Mouse (Mus musculus): ENCODE data around the gene Vps9d1. TPM values are rescaled to one million over a fixed set of nuclear protein-coding genes. Genes with fewer than 3 reads are reported as not detected.

Gene Vps9d1
- polyA plus RNA-seq, 1 experiment: 30.1 TPM

DNA sequence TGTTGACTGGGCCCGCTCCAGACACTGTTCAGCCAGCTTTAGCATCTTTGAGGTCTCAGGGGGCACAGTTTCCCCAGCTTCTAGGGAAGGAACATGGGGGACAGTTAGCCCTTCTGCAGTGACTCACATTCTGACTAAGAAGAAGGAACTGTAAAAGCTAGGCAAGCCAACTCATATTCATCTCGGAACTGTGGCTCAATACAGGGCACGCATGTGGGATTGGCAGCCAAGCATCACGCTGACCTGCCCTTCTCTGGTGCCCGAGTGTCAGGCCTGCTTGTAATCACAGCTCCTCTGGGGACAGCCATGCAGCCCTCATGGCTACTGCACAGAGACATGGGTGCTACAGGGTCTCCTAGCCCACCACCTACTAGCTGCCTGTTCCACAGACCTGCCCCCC, 3.2 kb downstream of the Vps9d1 start:
- Histone ChIP-seq H3K4me1 (ENCODE audit: control insufficient read depth, insufficient read depth, low read length) (peaks cover 3% of the 10 kb centered on the region; the same call in 1 of the 2 replicates), H3K4me3 (replicated peaks; ENCODE audit: control insufficient read depth, low read depth, low read length) (no peak overlapping the region), H3K27ac (ENCODE audit: control insufficient read depth, insufficient read depth, low read depth, low read length, poor library complexity) (no peak overlapping the region)
- 87% methylated on average over 5 of the region's 5 CpGs for WGBS
- TF ChIP-seq CTCF (IDR thresholded peaks at IDR 0.05; ENCODE audit: control insufficient read depth, insufficient read depth, low read length) (no peak), POLR2A (IDR thresholded peaks at IDR 0.05; ENCODE audit: borderline replicate concordance, control insufficient read depth, low read depth, low read length) (no peak)

- peak overlapping the region; percentile 46 for H3K27ac ChIP-seq (ENCODE audit: control insufficient read depth, insufficient read depth, low read depth, low read length, poor library complexity)
- H3K4me3 ChIP-seq (replicated peaks; ENCODE audit: control insufficient read depth, low read depth, low read length): no peak overlapping the region
- H3K4me1 ChIP-seq (ENCODE audit: control insufficient read depth, insufficient read depth, low read length): peaks cover 3% of the 10 kb centered on the region; the same call in 1 of the 2 replicates
- 48% methylated on average over 8 of the region's 8 CpGs for WGBS
- TF ChIP-seq POLR2A (IDR thresholded peaks at IDR 0.05; ENCODE audit: borderline replicate concordance, control insufficient read depth, low read depth, low read length) (no peak), CTCF (IDR thresholded peaks at IDR 0.05; ENCODE audit: control insufficient read depth, insufficient read depth, low read length) (no peak)
Measured at GRCm38 (mm10) chr8:123248596-123248995, 5.6 kb downstream of the Vps9d1 start.

DNA sequence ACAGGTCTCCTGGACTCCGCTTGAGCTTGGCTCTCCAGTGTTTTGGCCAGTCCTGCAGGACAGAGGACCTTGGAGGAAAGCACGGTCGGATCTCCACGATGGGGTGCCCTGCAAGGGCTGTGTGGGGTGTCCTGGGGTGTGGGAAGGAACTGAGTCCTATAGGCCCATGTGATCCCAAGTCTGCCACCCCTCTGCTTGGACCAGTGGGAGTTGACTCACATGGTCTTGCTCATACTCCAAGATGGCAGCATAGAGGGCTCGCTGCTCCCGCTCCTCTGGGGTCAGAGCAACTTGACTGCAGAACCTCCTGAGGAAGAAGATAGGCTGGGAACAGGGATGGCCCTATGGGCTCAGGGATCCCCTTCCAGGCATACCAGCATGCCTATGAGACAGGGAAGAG, 6.4 kb downstream of the Vps9d1 start:
- H3K27ac ChIP-seq (ENCODE audit: control insufficient read depth, insufficient read depth, low read depth, low read length, poor library complexity): no peak overlapping the region
- TF ChIP-seq POLR2A (IDR thresholded peaks at IDR 0.05; ENCODE audit: borderline replicate concordance, control insufficient read depth, low read depth, low read length) (no peak), CTCF (IDR thresholded peaks at IDR 0.05; ENCODE audit: control insufficient read depth, insufficient read depth, low read length) (no peak)

GRCm38 (mm10) chr8:123245543-123245942, 8.6 kb downstream of the Vps9d1 start:
- H3K4me1 ChIP-seq (ENCODE audit: control insufficient read depth, insufficient read depth, low read length): peaks cover 1% of the 10 kb centered on the region; the same call in 1 of the 2 replicates
- 87% methylated on average over 12 of the region's 12 CpGs for WGBS
- H3K27ac ChIP-seq (ENCODE audit: control insufficient read depth, insufficient read depth, low read depth, low read length, poor library complexity): no peak overlapping the region
- H3K4me3 ChIP-seq (replicated peaks; ENCODE audit: control insufficient read depth, low read depth, low read length): no peak overlapping the region
- no peak for TF ChIP-seq POLR2A (IDR thresholded peaks at IDR 0.05; ENCODE audit: borderline replicate concordance, control insufficient read depth, low read depth, low read length)
- no peak for TF ChIP-seq CTCF (IDR thresholded peaks at IDR 0.05; ENCODE audit: control insufficient read depth, insufficient read depth, low read length)

More for the DNA sequence above, 6.4 kb downstream of the Vps9d1 start:
- WGBS: 98% methylated on average over 6 of the region's 6 CpGs
- Histone ChIP-seq H3K4me1 (ENCODE audit: control insufficient read depth, insufficient read depth, low read length) (peaks cover 3% of the 10 kb centered on the region; the same call in 1 of the 2 replicates), H3K4me3 (replicated peaks; ENCODE audit: control insufficient read depth, low read depth, low read length) (no peak overlapping the region)

DNA sequence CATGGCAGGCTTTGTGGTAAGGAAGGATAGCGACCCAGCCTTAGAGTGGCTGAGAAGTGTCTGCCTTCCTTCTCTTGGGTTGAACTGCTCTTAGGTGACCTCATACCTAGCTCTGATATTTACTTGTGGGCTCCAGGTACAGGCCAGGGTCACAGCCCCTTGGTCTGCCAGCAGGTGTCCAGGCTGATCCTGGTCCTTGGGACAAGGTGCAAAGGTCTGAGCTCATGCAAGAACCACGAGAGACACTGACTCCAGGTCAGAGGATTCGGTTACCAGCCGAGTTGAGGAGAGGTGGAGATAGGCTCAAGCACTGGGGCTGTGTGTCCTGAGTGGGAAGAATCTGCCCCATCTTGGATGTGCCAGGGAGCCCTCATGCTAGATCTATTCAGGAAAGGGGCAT, 9.8 kb downstream of the Vps9d1 start:
- H3K4me3 ChIP-seq (replicated peaks; ENCODE audit: control insufficient read depth, low read depth, low read length): no peak overlapping the region
- H3K27ac ChIP-seq (ENCODE audit: control insufficient read depth, insufficient read depth, low read depth, low read length, poor library complexity): no peak overlapping the region
- WGBS: 85% methylated on average over 4 of the region's 4 CpGs
- H3K4me1 ChIP-seq (ENCODE audit: control insufficient read depth, insufficient read depth, low read length): peaks cover 1% of the 10 kb centered on the region; the same call in 1 of the 2 replicates
- TF ChIP-seq POLR2A (IDR thresholded peaks at IDR 0.05; ENCODE audit: borderline replicate concordance, control insufficient read depth, low read depth, low read length) (no peak), CTCF (IDR thresholded peaks at IDR 0.05; ENCODE audit: control insufficient read depth, insufficient read depth, low read length) (no peak)

DNA sequence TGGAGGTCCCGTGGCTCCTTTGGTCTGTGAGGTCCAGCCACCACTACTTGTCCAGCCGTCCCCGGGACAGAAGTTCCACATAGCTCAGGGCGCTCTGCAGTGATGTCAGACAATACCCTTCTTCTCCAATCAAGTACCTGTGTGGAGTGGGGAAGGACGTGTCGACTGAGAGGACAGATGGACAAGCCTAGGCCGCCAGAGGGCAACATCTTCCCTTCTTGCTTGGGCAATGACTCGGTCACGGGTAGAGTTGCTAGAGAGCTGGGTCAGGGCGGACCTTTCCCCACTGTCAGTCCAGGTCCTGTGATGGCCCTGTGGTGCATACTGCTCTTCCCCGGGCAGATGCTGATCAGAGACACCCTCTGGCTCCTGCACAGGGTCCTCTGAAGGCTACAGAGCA, 11.1 kb downstream of the Vps9d1 start:
- WGBS: 77% methylated on average over 11 of the region's 11 CpGs
- TF ChIP-seq POLR2A (IDR thresholded peaks at IDR 0.05; ENCODE audit: borderline replicate concordance, control insufficient read depth, low read depth, low read length): no peak
- peak; percentile 46 for TF ChIP-seq CTCF (IDR thresholded peaks at IDR 0.05; ENCODE audit: control insufficient read depth, insufficient read depth, low read length)
- no peak overlapping the region for H3K4me3 ChIP-seq (replicated peaks; ENCODE audit: control insufficient read depth, low read depth, low read length)
- no peaks in the 10 kb centered on the region; the same call in 1 of the 2 replicates for H3K4me1 ChIP-seq (ENCODE audit: control insufficient read depth, insufficient read depth, low read length)
- no peak overlapping the region for H3K27ac ChIP-seq (ENCODE audit: control insufficient read depth, insufficient read depth, low read depth, low read length, poor library complexity)

GRCm38 (mm10) chr8:123242107-123242923, 11.8 kb downstream of the Vps9d1 start:
- TF ChIP-seq CTCF (IDR thresholded peaks at IDR 0.05; ENCODE audit: control insufficient read depth, insufficient read depth, low read length) (no peak), POLR2A (IDR thresholded peaks at IDR 0.05; ENCODE audit: borderline replicate concordance, control insufficient read depth, low read depth, low read length) (no peak)
- 80% methylated on average over 7 of the region's 7 CpGs for WGBS
- Histone ChIP-seq H3K4me1 (ENCODE audit: control insufficient read depth, insufficient read depth, low read length) (no peaks in the 10 kb centered on the region), H3K27ac (ENCODE audit: control insufficient read depth, insufficient read depth, low read depth, low read length, poor library complexity) (no peak overlapping the region), H3K4me3 (replicated peaks; ENCODE audit: control insufficient read depth, low read depth, low read length) (no peak overlapping the region)

DNA sequence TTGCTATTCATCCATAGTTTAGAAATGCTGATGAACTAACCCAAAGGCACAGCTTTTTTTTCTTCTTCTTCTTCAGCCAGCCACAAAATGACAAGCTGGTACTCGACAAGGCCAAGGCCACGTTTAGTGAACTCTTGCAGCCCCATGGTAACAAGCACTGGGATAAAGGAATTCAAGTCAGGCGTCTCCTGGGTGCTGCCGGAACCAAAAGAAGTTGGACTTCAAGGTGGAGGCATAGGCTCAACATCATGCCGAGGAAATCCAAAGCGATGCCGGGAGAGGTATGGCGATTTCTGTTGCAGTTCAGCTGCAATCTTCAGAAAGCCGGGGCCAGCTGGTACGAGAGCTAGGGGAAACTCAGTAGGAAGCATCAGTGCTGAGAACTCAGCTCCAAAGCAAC, 14.8 kb downstream of the Vps9d1 start:
- Histone ChIP-seq H3K27ac (ENCODE audit: control insufficient read depth, insufficient read depth, low read depth, low read length, poor library complexity) (no peak overlapping the region), H3K4me3 (replicated peaks; ENCODE audit: control insufficient read depth, low read depth, low read length) (no peak overlapping the region), H3K4me1 (ENCODE audit: control insufficient read depth, insufficient read depth, low read length) (peaks cover 2% of the 10 kb centered on the region; the same call in 1 of the 2 replicates)
- TF ChIP-seq POLR2A (IDR thresholded peaks at IDR 0.05; ENCODE audit: borderline replicate concordance, control insufficient read depth, low read depth, low read length): no peak
- no peak for TF ChIP-seq CTCF (IDR thresholded peaks at IDR 0.05; ENCODE audit: control insufficient read depth, insufficient read depth, low read length)
- 83% methylated on average over 10 of the region's 10 CpGs for WGBS
